Mouse (Mus musculus): ENCODE data around the gene Olfr638.
"Not testable (repeated sequence)": the region's sequence is repeated elsewhere in the genome, so short reads cannot be mapped to it uniquely, and the experiment has no call there.

Olfr638 gene

GRCm38 (mm10) chr7:103998446-103998845 lies at the start of gene Olfr638:
Gene Olfr638 (plus strand): TSS chr7:103998746.
- ATAC-seq (ENCODE audit: insufficient number of reproducible peaks, low FRiP score, low TSS enrichment) = no peak

- ATAC-seq (ENCODE audit: insufficient number of reproducible peaks, low FRiP score, low TSS enrichment) = not testable (repeated sequence)
These were observed 31.7 kb upstream of the Olfr638 start for GRCm38 (mm10) chr7:103966873-103967272.

- ATAC-seq (ENCODE audit: insufficient number of reproducible peaks, low FRiP score, low TSS enrichment) = no peak
These were observed 27.7 kb upstream of the Olfr638 start, which contains the start of gene Olfr635 for GRCm38 (mm10) chr7:103970852-103971251. Gene Olfr635 (plus strand): TSS chr7:103971152.

- no peak for ATAC-seq (ENCODE audit: insufficient number of reproducible peaks, low FRiP score, low TSS enrichment)
These were observed 26.8 kb upstream of the Olfr638 start for GRCm38 (mm10) chr7:103971782-103972181.

- no peak for ATAC-seq (ENCODE audit: insufficient number of reproducible peaks, low FRiP score, low TSS enrichment)
These were observed 578 bp downstream of the Olfr638 start for GRCm38 (mm10) chr7:103999124-103999523.

- ATAC-seq (ENCODE audit: insufficient number of reproducible peaks, low FRiP score, low TSS enrichment) = no peak
These were observed 18.7 kb downstream of the Olfr638 start, which contains the start of gene Olfr639 for GRCm38 (mm10) chr7:104017203-104017602. Gene Olfr639 (minus strand): TSS chr7:104017303.

- ATAC-seq (ENCODE audit: insufficient number of reproducible peaks, low FRiP score, low TSS enrichment) = no peak
These were observed 20.4 kb downstream of the Olfr638 start for GRCm38 (mm10) chr7:104018953-104019352.

GRCm38 (mm10) chr7:104021651-104022050 lies 23.1 kb downstream of the Olfr638 start:
- no peak for ATAC-seq (ENCODE audit: insufficient number of reproducible peaks, low FRiP score, low TSS enrichment)

- no peak for ATAC-seq (ENCODE audit: insufficient number of reproducible peaks, low FRiP score, low TSS enrichment)
These were observed 26.9 kb downstream of the Olfr638 start, which contains the start of gene Olfr640 for GRCm38 (mm10) chr7:104025473-104025872. Gene Olfr640 (minus strand): TSS chr7:104025573.

GRCm38 (mm10) chr7:104026978-104027377 lies 28.4 kb downstream of the Olfr638 start:
- no peak for ATAC-seq (ENCODE audit: insufficient number of reproducible peaks, low FRiP score, low TSS enrichment)

GRCm38 (mm10) chr7:104035145-104035544 lies 36.6 kb downstream of the Olfr638 start, which contains the start of gene Olfr641:
Gene Olfr641 (plus strand): TSS chr7:104035445.
- ATAC-seq (ENCODE audit: insufficient number of reproducible peaks, low FRiP score, low TSS enrichment) = no peak

- no peak for ATAC-seq (ENCODE audit: insufficient number of reproducible peaks, low FRiP score, low TSS enrichment)
These were observed 52.2 kb downstream of the Olfr638 start for GRCm38 (mm10) chr7:104050745-104051144.

GRCm38 (mm10) chr7:104052566-104052965 lies 54.0 kb downstream of the Olfr638 start, which contains the start of gene Olfr642:
Gene Olfr642 (minus strand): TSS chr7:104052666.
- no peak for ATAC-seq (ENCODE audit: insufficient number of reproducible peaks, low FRiP score, low TSS enrichment)

Data from cerebellum, adult (tissue).